Mouse (Mus musculus) fibroblast of lung, adult 2 months (primary cell): Measurements from ENCODE around the gene Tmem136.
"Not testable (repeated sequence)": the region's sequence is repeated elsewhere in the genome, so short reads cannot be mapped to it uniquely, and the experiment has no call there.

ENCODE experiments used
- DNase-seq: peaks from one replicate; pipeline ENCODE4 v3.0.0-alpha.2; 2011; ENCODE audit warnings: low read depth

The Tmem136 gene

DNA sequence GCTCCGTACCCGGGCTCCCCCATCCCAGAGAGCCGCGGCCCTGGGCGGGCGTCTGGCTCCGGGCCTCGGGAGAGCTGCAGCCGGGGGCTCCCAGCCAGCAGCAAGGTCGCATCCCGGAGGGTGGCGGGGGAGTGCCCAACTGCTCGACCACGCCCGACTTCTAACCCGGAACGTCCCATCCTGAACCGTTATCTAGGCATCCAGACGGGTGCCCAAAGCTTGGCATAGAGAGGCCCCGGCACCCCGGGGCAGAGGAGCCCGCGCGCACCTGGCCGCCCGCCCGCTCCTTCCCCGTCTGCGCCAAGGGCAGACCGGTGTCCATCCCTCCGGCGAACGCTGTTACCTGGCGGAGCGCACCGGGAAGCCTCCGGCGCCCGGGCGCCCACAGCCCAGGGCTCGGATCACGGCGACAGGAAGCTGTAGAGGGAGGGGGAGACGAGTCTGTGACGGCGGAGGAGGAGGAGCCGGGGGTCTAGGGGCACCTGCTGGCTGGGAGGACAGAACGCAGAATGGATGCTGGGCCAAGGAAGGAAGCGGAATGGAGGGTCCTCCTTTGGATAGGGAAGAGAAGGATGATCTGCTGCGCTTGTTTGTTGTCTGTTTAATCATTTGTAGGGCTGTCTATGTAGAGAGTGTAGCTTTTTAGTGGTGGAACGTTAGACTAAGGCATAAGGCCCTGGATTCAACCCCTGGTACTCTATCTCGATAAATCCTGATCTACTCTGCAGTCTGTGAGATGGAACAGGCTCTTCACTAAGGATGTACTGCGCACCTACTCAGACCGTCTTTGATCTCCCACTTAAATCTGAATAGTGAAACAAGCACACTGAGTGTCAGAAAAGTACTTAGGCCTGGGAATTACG lies at the start of gene Tmem136:
Gene Tmem136 (minus strand): TSS at position 437 of the 863 bp plus-strand sequence.
- DNase-seq: no peak

- no peak for DNase-seq
Measured at GRCm38 (mm10) chr9:43155960-43156359, 39.6 kb upstream of the Tmem136 start.

GRCm38 (mm10) chr9:43151779-43152178 lies 35.4 kb upstream of the Tmem136 start:
- DNase-seq: no peak

DNA sequence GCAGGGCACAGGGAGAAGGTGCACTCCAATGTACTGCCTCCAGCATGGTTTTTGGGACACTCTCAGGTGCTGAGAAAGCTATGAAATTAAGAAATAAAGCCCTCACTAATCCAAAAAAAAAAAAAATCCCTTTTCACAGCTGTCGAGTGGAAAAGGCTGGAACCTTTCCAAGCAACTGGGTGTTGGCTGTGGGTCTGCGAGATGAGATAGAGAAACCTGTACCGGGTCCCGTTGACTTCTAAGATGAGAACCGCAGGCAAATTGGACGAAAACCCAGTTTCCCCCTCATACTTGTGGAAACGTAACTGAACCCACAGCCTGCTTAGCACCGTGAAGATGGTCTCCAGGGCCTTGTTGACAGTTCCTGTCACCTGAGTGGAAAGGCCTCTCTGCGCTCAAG lies 34.6 kb upstream of the Tmem136 start:
- DNase-seq: no peak

GRCm38 (mm10) chr9:43150075-43150474 lies 33.7 kb upstream of the Tmem136 start:
- DNase-seq: no peak

DNA sequence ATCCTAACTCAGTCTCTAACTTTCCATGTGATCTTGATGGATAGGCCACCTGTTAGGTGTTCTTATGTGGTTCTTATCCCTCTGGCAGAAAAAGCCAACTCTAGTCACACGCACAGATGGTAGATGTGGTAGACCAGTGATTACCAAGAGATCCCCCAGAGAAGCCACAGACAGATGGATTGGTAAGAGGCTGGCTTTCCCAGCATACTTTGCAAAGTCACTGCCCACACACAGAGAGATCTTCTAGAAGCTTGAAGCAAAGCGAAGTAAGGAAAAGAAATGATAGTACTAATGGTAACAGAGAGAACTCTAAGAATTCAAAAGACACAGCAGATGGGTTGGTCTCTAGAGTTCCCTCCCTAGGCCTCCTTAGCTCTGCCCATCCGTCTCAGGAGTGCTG lies 33.1 kb upstream of the Tmem136 start:
- no peak for DNase-seq

- DNase-seq: no peak
Measured at GRCm38 (mm10) chr9:43145196-43145595, 28.8 kb upstream of the Tmem136 start.

- DNase-seq: no peak
Measured at GRCm38 (mm10) chr9:43144206-43144810, 27.9 kb upstream of the Tmem136 start.

DNA sequence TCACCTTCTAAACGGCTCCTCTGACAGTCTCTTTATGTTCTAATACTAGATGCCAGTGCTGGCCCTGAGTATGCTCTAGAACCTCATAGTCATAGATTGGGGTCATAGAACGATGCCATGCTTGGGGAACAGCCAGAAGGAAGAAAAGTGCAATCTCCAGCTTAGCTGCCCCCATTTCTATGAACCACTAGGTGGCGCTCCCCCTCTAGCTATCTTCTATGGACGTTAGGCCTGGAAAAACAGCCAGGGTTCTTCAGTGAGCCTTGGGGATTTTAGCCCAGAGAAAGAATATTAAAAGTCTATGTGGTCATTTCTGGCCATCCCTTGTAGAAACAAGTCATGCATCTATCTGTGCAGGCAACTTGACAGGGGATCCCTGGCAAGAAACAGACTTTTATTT lies 25.5 kb upstream of the Tmem136 start:
- no peak for DNase-seq

- no peak for DNase-seq
Measured at GRCm38 (mm10) chr9:43133525-43133924, 17.2 kb upstream of the Tmem136 start.

- DNase-seq: no peak
Measured at GRCm38 (mm10) chr9:43132380-43132779, 16.0 kb upstream of the Tmem136 start.

- DNase-seq: no peak
Measured at GRCm38 (mm10) chr9:43131940-43132339, 15.6 kb upstream of the Tmem136 start.

GRCm38 (mm10) chr9:43130684-43131083 lies 14.3 kb upstream of the Tmem136 start:
- DNase-seq: no peak

DNA sequence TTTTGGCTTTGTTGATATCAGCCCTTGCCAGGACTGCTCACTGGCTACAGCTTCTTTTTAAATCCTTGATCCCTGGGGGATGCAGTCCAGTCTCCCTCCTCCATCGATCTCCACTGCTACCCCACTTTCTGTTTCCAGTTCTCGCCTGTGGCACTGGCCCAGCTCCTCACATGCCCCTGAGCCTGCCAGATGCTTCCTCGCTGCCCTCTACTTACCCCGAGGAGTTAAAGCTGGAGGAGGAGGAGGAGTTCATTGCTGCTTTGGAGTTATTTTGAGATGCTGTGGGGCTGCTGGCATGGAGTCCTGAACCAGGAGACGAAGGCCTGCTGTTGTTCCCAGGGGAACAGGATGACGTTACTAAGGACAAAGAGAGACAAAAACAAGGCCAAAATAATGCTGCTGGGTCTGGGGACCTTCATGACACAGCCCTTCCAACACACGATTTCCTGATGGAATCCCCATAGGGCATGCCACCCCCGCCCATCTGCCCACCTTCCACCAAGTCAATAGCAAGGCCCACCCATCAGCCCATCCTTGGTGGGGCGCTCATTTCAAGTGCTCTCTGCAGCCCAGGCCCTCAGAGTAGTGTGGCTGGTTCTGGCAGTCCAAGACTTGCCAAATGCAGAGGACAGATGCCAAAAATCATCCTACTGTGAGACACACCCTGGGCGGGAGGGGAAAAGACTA lies 10.9 kb upstream of the Tmem136 start:
- no peak for DNase-seq

DNA sequence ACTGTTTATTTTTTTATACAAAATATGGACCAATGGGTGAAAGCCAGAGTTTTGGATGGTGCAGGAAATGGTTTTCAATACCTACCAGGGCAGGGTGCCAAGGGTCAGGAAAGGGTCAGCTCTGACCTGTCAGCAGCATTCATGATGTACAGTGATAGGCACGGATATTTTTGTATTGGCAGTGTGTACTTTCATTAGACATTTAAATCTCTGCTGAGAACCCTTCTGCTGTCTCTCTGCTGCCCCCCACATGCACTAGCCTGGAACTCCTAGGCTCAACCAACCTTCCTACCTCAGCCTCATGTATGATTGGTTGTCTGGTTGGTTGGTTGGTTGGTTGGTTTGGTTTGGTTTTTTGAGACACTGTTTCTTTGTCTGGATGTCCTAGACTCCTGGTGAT lies 6.0 kb upstream of the Tmem136 start:
- DNase-seq: no peak

- DNase-seq: not testable (repeated sequence)
Measured at GRCm38 (mm10) chr9:43121948-43122347, 5.6 kb upstream of the Tmem136 start.

- no peak for DNase-seq
Measured at GRCm38 (mm10) chr9:43116997-43117336, 597 bp upstream of the Tmem136 start.

DNA sequence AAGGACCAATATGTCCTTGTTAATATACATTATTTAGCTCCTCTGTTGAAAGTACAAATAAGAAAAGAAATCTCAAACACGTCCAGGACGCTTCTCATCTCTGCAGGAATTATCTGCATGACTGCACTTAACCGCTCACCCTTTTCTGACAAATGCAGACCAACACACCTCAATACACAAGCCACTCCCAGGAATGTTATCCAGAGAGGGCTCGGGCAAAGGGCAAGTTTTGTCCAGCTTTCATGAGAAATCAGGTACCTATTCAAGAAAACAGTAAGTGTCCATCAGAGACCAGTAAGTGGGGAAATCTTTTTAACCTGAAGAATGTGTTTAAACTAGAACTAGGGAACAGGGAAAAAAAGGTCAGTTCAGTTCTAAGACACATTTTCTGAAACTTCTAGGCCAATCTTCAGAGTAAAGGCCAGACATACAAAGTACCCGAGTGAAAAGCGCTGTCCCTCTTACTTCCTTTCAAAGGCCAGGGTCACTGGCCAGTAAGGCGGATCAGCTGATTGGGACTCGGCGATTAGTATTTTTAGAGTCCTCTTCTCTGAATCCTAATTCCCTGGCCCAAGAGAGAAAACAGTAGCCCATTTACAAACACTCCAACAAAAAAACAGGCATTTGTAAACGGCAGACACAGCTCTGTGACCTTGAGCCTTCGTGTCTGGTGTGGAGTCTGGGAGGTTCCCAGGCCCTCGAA lies 788 bp downstream of the Tmem136 start:
- no peak for DNase-seq

- no peak for DNase-seq
Measured at GRCm38 (mm10) chr9:43114833-43115232, 1.5 kb downstream of the Tmem136 start.

DNA sequence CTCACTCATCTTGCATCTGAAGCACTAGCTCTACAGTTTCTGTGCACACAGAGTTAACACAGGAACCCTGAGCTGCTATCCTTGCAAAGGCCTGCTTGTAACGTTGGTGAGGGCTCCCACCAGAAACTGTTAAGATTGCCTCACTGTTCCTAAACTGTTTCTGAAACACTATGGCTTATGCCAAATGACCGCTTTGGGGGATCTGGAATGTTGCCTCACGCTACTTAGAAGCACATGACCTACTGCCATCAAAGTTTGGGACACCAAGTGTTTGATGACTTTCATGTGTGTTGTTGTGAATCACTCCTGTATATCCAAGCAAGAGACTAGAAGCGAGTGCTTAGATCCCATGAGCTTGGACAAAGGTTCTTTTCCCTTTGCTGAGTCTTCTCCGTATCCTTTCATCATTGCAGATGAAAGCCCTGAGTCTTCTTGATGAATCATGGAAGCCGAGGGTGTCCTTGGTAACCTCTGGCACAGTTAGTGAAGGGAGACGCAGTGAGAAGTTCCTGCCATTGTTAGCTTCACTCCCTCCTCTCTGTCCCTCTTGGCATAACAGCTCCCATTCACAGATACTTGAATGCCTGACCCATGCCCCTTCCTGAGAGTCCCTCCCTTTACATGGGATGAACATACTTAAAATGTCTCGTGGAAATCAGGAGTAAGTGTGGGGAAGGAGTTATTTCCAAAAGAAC lies 5.9 kb downstream of the Tmem136 start:
- DNase-seq: no peak

DNA sequence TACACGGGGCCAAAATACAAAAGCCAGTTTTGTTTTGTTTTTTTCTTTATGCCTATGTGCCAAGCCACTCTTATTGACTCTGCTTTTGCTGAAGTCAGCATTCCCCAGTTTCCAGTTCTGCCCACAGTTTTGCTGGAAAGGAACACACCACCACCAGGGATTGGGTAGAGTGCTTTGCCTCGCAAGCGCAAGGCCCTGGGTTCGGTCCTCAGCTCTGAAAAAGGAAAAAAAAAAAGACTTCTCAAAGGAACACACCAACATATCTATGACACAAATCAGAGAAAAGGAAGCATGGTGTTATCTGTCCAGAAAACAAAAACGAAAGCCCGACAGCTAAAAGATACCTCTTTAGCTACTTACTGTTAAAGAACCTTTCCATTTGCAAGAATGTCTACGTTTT lies 7.2 kb downstream of the Tmem136 start:
- DNase-seq: no peak

DNA sequence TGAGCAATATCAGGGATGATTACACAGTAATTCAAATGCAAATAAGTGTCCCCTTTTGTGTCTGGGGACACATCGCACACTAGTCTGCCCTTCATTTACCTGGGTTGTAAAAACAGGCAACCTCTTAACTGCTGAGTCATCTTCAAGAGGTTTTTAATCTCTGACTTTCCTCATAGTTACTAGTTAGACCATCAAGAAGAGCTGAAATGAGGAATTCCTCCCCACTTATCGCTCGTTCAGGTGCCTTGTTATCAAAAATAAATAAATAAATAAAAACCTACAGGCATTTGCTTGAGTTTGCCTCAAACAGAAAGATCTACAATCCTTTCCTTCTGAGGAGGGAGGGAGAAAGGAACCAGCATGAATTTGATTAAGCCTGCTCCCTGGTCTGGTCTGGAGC lies 7.6 kb downstream of the Tmem136 start:
- DNase-seq: no peak
